Mouse (Mus musculus) testis, adult 2 months (tissue): Measurements from ENCODE around the gene Zfp536.

Experiments used
- CTCF ChIP-seq: fragments of 200-500 bp; IDR thresholded peaks from 2 replicates; pipeline ENCODE4 v1.5.1; 2012; ENCODE audit warnings: low read depth, mild to moderate bottlenecking, inconsistent platforms, low read length, moderate library complexity; ENCODE audit not compliant: control insufficient read depth, insufficient read depth, insufficient replicate concordance
- POLR2A ChIP-seq: fragments of 200-500 bp; IDR thresholded peaks from 2 replicates; pipeline ENCODE4 v1.6.1; 2012; ENCODE audit warnings: low read depth, mild to moderate bottlenecking, inconsistent platforms, low read length, moderate library complexity; ENCODE audit not compliant: control insufficient read depth

DNA sequence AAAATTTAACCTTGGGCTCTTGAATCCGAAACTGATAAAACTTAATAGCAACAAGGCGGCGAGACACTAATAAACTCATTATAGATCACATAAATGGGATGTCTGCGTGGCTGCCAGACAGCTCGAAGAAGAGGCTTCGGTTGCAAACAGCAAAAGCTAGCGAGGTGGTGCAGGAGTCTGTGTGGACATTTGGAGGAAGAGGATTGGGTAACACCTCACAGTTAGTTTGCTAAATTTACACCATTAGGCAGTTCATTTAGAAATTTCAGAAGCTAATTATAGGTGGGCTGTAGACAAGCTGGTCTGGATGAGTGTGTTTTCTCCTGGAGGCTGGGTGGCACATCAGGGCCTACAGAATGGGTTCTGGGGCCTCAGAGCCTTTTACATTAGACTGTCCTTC, 143.0 kb downstream of the Zfp536 start:
- no peak for TF ChIP-seq POLR2A
- no peak for TF ChIP-seq CTCF
